Mouse (Mus musculus): Measurements from ENCODE around the gene Ap1b1.
"Not testable (repeated sequence)": the region's sequence is repeated elsewhere in the genome, so short reads cannot be mapped to it uniquely, and the experiment has no call there.

Gene Ap1b1

DNA sequence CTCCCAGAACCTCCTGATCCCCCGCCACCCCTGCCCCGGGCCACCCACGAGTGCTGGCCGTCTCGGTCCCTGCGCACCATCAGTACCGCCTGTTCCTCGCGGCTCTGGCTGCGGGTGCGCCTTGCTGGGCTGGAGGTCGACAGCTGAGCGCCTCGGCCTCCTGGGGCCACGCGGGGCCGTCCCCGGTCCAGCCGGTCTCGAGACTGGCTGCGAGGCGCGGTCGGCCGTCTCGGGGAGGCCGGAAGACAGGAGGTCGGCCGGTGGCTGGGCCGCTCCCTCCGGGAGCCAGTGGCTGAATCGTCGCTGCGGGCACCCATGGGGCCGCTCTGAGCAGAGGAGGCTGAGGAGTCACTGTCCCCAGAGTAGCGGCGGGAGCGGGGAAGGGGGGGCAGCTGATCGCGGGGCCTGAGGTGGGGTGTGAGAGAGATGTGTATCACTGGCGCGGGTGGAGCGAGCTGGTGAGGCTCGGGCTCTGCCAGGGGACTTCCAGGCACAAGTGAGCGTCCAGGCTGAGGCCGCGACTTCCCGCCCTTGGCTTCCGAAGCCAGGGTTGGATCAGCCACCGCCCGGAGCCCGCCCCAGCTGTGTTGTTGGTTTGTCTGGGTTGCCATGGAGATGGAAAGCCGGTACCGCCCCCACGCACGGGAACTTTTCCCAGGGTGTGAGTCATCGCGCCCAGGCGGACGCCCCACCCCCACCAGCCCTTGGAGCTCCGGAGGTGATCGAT is 75.0 kb downstream of the Ap1b1 start:
- DNase-seq (ENCODE audit: inconsistent ontology term) = peak; percentile 98

DNA sequence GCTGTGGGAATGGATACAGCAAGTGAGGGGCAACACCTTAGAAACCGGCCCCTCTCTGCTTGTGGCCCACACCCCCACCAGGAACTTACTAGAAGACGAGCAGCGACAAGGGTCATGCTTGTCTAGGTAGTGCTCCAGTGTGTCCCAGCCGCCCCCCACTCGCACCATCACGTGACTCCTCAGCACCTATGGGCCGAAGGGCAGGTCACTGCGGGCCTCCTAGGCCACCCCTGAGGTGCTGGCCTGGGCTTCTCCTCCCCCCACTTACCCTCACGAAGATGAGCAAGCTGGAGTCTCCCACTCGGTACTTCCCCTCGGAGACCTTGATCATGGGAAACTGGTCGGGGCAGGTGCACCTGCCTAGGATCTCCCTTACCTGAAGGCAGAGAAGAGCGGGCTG is 75.7 kb downstream of the Ap1b1 start:
- no peak for DNase-seq (ENCODE audit: inconsistent ontology term)

DNA sequence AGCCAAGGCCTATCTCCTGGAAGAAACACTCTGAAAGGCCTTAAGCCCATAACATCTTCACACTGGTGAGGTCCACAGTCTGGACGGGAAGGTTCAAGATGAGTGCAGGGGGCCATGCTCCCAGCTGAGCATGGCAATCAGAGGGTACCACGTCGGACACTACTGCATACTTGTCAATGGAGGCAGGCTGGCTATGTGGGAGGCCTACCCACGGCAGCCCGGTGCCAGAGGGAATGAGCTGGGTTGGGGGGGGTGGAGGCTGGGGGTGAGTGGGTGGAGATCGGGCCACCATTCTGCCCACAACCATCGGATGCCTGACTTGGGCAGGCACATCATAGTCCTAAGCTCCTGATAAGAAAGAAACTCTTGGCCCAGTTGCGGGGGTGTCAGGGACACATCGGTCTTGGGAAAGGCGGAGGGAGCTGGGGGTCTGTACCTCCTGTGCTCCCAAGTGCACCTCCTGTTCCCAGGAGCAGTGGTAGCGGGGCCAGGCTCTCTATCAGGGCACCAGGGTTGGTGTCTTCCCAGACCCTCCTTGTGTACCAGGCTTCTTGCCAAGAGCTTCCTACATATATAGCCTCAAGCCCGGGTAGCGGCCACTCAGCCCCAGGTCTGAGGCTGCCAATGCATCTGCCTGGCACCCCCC is 76.4 kb downstream of the Ap1b1 start:
- DNase-seq (ENCODE audit: inconsistent ontology term) = no peak

DNA sequence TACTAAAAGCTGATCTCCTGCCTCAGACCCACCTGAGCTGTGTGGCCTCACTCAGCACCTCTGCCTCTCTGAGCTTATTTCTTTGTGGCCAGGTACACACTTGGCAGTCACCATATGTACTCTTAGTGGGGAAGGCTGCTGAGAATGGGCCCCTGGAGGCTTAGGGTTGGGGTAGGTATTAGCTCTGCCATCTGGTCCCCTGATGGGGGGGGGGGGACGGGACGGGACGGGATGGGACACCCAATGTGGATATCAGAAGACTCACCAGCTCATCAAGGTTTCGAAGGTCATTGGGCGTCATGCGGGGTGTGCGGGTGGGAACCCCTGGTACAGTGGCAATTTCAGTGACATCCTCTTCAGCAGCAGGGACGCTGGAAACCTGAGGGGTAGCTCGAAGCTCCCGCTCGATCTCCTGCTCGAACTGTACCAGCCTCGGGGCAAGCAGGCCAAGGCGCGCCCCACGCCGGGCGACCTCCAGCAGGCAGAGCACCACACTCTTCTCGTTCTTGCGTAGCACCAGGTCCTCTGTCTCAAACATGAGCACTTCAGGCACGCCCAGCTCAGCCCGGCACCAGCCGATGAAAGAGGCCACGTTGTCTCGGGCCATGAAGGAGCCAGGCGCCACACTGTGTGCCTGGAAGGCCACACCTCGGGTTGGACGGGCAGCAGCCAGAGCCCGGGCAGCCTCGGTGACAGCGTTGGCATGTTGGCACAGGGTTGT is 77.1 kb downstream of the Ap1b1 start:
- DNase-seq (ENCODE audit: inconsistent ontology term) = no peak

DNA sequence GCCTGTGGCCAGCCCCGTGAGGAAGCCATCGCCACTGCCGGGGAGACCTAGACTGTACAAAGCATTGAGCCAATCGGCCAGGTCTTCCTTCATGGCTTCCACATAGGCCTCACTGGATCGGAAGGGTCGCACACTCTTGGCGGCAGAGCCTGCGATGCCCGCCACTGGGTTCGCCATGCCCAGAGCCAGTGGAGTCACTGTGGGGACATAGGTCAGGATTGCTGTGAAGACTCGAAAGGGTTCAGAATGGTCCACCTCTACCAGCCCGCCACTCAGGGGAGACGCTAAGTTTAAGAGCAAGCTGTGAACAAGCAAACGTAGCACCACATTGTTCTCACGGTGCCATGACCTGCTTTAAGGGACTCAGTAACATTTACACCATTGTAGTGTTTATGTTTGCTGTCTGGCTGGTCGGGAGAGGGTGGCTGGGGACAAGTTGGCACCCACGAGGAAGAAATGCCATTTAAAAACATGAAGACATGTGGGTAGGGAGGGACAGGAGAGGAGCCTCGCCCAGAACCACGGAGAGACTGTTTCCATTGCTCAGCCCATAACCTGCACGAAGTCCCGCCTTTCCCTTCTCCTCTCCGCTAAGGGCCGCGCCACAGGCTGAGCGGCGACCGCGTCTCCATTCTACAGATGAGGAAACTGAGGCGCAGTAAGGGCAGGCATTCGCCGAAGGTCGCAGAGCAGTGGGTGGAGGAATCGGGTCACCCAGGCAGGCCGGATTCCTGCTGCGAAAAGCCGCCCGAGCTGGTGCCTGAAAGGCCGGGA is 77.8 kb downstream of the Ap1b1 start:
- DNase-seq (ENCODE audit: inconsistent ontology term) = peak; percentile 48

DNA sequence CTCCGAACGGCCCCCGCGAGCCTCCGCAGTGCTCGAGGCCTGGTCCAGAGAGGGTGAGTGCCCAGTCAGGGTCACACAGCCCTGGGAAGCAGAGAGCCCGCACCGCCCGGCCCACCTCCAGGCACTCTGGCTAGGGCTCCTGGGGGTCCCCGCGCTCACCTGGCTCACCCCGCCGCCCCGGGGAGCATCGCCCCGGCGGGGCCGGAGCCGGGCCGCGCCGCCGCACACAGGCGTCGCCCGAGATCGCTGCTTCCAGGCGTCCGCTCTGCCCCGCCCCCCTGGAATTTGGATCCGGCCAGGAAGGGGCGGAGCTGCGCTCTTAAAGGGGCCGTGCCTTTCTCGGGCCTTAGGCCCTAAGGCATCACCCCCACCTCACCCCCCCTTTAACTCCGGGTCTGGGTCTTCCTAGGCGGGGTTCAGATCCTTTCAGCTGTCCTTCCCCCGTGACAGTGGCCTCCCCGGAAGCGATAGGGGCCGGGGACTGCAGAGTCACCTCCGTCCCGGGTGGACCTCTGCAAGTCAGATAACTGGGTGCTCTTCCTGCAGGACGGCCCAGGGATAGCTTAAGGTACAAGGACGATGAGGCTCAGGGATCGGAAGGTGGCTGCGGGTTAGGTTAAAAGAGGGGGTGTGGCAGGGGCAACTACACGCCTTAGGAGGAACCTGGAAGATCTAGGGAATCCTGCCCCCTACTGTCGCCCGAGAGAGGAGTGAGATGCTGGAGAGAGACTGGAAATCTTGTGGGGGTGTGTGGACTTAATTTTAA is 78.6 kb downstream of the Ap1b1 start, which contains the start of gene Gas2l1:
Gas2l1 (minus strand) TSS at position 272 of the 766 bp plus-strand sequence.
- DNase-seq (ENCODE audit: inconsistent ontology term) = peak; percentile 93

DNA sequence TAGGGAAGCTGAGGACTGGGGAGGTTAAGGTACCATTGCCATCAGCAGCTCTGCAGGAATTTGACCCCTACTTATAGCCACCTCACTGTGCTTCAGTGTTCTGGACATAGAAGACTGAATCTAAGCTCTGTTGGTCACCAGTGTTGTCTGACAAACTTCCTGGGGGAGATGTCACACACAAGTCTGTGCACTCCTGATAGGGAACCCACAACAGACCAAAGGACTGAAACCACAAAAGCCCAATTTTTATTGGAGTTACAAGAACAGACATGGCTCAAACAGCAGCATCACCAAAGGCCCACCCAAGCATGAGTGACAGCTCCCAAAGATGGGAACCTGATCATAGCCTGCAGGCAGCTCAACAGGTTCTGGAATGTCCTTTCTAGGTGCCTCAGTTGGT is 80.4 kb downstream of the Ap1b1 start:
- DNase-seq (ENCODE audit: inconsistent ontology term) = no peak

DNA sequence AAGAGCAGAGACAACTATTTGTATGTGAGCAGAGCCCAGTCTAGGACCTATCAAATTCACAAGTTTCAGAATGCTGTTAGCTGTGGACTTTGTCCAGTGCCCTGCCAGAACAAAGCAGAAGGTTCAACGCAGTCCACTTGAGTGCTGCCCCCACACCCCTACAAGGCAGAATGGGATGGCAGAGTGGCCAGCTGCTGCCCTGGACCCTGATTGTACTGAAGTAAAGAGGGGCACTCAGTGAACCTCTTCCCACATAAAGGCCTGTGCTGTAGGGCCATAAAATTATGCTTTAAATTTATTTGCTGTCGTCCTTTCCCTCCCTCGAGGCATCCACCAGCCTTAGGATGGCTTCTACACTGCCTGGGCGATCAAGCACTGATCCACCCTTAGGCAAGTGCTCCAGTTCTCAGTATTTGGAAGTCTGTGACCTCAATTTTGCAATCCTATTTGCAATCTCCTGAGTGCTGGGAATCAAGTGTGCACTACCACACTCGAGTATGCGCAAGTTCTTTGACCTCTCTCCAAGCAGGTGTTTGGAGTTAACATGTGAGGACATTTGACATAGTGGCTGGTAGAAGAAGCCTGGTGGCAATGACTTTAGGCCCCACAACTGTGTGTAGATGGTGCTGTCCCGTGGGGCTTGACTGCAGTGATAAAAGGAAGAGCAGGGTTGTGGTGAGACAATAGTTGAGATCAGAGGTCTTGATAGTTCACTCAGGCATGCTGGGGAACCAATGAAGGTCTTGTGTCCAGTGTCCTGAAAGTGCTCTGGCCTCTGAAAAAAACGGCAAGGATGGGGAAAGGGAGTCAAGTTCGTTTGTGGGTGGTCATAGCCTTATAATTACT is 81.7 kb downstream of the Ap1b1 start:
- no peak for DNase-seq (ENCODE audit: inconsistent ontology term)

DNA sequence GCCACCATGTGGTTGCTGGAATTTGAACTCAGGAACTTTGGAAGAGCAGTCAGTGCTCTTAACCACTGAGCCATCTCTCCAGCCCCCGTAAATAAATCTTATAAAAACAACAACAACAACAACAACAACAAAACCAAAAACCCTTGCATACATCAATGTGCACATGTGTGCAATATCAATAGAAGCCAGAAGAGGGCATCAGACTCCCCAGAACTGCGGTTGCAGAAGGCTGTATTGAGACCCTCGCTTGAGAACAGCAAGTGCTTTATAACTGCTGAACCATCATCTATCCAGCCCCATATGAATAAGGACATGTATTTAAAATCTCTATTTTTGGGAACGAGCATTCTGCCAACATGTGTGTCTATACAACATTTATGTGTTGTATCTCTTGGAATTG is 88.3 kb downstream of the Ap1b1 start:
- DNase-seq (ENCODE audit: inconsistent ontology term) = no peak

DNA sequence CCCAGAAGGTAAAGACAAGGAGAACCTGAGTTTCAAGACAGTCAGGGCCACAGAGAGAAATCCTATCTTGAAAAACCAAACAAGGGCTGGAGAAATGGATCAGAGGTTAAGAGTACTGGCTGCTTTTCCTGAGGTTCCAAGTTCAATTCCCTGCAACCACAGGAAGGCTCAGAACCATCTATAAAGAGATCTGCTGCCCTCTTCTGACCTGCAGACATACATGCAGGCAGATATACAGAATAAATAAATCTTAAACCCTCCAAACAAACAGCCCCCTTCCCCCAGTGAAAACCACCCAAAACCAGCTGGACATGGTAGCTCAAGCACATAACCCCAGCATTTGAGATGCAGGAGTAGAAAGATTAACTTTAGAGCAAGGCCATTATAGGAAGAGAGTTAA is 89.1 kb downstream of the Ap1b1 start:
- DNase-seq (ENCODE audit: inconsistent ontology term) = no peak

DNA sequence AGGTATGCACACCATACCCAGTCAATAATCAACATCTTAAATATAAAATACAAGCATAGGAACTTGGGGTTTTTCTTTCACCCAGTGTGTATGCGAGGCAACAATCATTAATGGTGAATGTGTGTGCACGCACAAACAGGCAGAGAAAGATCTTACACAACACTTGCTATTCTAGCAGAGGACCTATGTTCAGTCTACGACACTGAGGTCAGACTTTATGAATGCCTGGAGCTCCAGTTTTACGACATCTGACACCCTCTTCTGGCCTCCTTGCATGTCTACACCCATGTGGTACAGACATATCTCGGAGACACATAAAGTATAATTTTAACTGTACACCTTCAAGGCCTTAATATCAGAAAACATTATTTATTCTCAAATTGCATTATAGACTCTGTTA is 90.2 kb downstream of the Ap1b1 start:
- not testable (repeated sequence) for DNase-seq (ENCODE audit: inconsistent ontology term)

DNA sequence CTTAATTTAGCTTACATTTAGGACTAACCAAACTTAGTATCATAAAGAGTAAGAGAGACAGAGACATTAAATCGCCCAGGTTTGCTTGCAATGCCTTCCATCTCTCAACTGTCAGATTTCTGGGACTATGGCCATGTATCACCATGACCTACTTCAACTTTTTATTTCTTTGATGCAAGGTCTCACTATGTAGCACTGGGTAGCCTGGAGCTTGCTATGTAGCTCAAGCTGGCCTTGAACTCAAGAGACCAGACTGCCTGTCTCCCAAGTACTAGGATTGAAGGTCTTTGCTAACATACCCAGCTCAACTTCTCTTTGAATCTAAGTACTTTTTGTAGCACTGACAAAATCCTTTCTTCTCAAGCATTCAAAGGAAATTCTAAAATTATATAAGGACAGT is 102.5 kb downstream of the Ap1b1 start:
- DNase-seq (ENCODE audit: inconsistent ontology term) = no peak

DNA sequence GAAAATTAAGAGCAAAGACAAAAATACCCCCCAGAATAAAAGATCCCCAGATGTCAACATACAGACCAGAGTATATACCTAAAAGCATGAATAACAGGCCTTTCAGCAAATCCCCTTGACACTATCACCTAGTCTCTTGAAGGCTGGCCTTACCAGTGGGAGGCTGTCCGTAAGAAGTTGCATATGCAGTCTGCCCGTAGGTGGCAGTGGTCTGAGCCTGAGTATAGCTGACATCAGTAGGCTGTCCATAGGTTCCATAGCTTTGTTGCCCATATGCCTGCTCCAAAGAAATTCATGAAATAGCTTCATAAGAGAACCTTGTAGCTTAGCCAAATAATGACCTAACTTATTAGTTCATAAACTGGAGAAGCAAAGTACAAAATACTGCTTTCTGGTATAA is 105.1 kb downstream of the Ap1b1 start:
- no peak for DNase-seq (ENCODE audit: inconsistent ontology term)
